Mouse (Mus musculus) testis, adult 2 months (tissue): Measurements from ENCODE around the gene Rpusd4. TPM values are rescaled to one million over a fixed set of nuclear protein-coding genes. Genes with fewer than 3 reads are reported as not detected.

ENCODE experiments used
- H3K27ac ChIP-seq: fragments of 200-500 bp; 2 replicates; pipeline ENCODE4 v1.5.1; 2012; ENCODE audit warnings: low read depth, low read length; ENCODE audit not compliant: control insufficient read depth, insufficient read depth
- H3K27me3 ChIP-seq: fragments of 200-500 bp; 2 replicates; pipeline ENCODE4 v1.6.1; 2012; ENCODE audit warnings: mild to moderate bottlenecking, low read length, moderate library complexity; ENCODE audit not compliant: control insufficient read depth, insufficient read depth
- H3K36me3 ChIP-seq: fragments of 200-500 bp; 2 replicates; pipeline ENCODE4 v1.6.1; 2012; ENCODE audit warnings: mild to moderate bottlenecking, low read length; ENCODE audit not compliant: control insufficient read depth, insufficient read depth
- H3K4me1 ChIP-seq: fragments of 200-500 bp; 2 replicates; pipeline ENCODE4 v1.6.1; 2012; ENCODE audit warnings: low read length; ENCODE audit not compliant: control insufficient read depth, insufficient read depth
- H3K4me3 ChIP-seq: fragments of 200-500 bp; 2 replicates; pipeline ENCODE4 v1.5.1; 2012; ENCODE audit warnings: low read depth, mild to moderate bottlenecking, low read length, moderate library complexity, mixed read lengths; ENCODE audit not compliant: control insufficient read depth
- CTCF ChIP-seq: fragments of 200-500 bp; IDR thresholded peaks from 2 replicates; pipeline ENCODE4 v1.5.1; 2012; ENCODE audit warnings: low read depth, mild to moderate bottlenecking, inconsistent platforms, low read length, moderate library complexity; ENCODE audit not compliant: control insufficient read depth, insufficient read depth, insufficient replicate concordance
- POLR2A ChIP-seq: fragments of 200-500 bp; IDR thresholded peaks from 2 replicates; pipeline ENCODE4 v1.6.1; 2012; ENCODE audit warnings: low read depth, mild to moderate bottlenecking, inconsistent platforms, low read length, moderate library complexity; ENCODE audit not compliant: control insufficient read depth
- polyA plus RNA-seq: library from polyadenylated mRNA; depleted of rRNA; stranded (reverse); fragments of >200 nt; gene quantifications from 2 replicates; pipeline ENCODE4 v1.2.3, GENCODE M21; 2012

Gene Rpusd4
- polyA plus RNA-seq, 1 experiment = 5.2 TPM

- Histone ChIP-seq H3K4me3 (no peak overlapping the region), H3K27me3 (no peaks in the 10 kb centered on the region), H3K36me3 (no peaks in the 10 kb centered on the region), H3K4me1 (no peaks in the 10 kb centered on the region), H3K27ac (no peak overlapping the region)
- no peak for TF ChIP-seq POLR2A
- TF ChIP-seq CTCF = no peak
These were observed 42.7 kb downstream of the Rpusd4 start for GRCm38 (mm10) chr9:35310377-35310776.

DNA sequence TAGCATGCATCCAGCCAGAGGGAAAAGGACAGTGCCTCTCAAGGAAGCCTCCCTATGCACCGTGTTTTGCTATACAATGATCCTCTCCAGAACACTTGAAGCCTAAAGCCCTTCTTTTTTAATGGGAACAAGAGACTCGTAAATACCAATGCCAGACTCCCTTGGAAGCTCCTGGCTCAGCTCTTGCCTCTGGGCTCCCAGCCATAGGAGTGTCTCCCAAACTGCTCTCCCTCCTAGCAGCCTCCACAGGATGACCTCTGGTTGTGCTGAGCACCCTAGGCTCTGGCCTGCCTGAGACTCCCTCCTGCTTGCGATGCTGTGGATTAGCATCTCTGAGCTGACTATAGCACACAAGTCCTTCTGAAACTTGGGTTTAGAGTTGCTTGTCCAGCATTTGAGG, 44.9 kb downstream of the Rpusd4 start:
- no peak overlapping the region for H3K27ac ChIP-seq
- TF ChIP-seq CTCF (no peak), POLR2A (no peak)
- H3K4me3 ChIP-seq = no peak overlapping the region
- H3K27me3 ChIP-seq = no peaks in the 10 kb centered on the region
- H3K36me3 ChIP-seq = no peaks in the 10 kb centered on the region
- no peaks in the 10 kb centered on the region for H3K4me1 ChIP-seq

GRCm38 (mm10) chr9:35313601-35314000, 45.9 kb downstream of the Rpusd4 start:
- no peak overlapping the region for H3K27ac ChIP-seq
- no peaks in the 10 kb centered on the region for H3K27me3 ChIP-seq
- TF ChIP-seq CTCF (no peak), POLR2A (no peak)
- H3K36me3 ChIP-seq = no peaks in the 10 kb centered on the region
- no peak overlapping the region for H3K4me3 ChIP-seq
- H3K4me1 ChIP-seq = no peaks in the 10 kb centered on the region

GRCm38 (mm10) chr9:35314254-35314653, 46.6 kb downstream of the Rpusd4 start:
- H3K27me3 ChIP-seq = no peaks in the 10 kb centered on the region

DNA sequence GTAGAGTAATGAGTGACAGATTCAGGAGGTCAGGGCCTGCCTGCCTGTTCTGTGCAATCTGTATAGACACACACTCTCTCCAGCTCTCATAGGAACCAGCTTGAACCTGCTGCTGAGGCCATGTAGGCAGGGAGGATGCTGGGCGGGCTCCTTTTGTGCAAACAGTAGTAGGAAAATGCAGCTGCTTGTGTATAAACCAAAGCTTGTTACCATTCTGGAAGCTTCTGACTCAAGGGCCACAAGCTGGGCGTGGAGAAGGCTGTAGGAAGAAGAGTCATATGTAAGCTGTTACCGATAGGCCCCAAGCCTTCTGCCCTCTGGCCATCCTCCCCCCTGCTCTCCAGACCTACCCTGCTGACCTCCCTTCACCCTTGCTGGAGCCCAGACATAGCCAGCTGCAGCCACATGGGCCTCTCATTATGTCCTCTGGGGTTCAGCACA, 49.1 kb downstream of the Rpusd4 start:
- Histone ChIP-seq H3K4me1 (no peaks in the 10 kb centered on the region), H3K4me3 (no peak overlapping the region), H3K27ac (no peak overlapping the region), H3K27me3 (no peaks in the 10 kb centered on the region), H3K36me3 (no peaks in the 10 kb centered on the region)
- TF ChIP-seq CTCF (no peak), POLR2A (no peak)

More at GRCm38 (mm10) chr9:35314254-35314653, 46.6 kb downstream of the Rpusd4 start:
- Histone ChIP-seq H3K4me1 (no peaks in the 10 kb centered on the region), H3K27ac (no peak overlapping the region), H3K4me3 (no peak overlapping the region), H3K36me3 (no peaks in the 10 kb centered on the region)
- no peak for TF ChIP-seq POLR2A
- no peak for TF ChIP-seq CTCF

GRCm38 (mm10) chr9:35317233-35317980, 49.7 kb downstream of the Rpusd4 start:
- Histone ChIP-seq H3K4me3 (no peak overlapping the region), H3K36me3 (no peaks in the 10 kb centered on the region), H3K4me1 (no peaks in the 10 kb centered on the region), H3K27me3 (no peaks in the 10 kb centered on the region), H3K27ac (no peak overlapping the region)
- TF ChIP-seq CTCF = no peak
- TF ChIP-seq POLR2A = no peak

DNA sequence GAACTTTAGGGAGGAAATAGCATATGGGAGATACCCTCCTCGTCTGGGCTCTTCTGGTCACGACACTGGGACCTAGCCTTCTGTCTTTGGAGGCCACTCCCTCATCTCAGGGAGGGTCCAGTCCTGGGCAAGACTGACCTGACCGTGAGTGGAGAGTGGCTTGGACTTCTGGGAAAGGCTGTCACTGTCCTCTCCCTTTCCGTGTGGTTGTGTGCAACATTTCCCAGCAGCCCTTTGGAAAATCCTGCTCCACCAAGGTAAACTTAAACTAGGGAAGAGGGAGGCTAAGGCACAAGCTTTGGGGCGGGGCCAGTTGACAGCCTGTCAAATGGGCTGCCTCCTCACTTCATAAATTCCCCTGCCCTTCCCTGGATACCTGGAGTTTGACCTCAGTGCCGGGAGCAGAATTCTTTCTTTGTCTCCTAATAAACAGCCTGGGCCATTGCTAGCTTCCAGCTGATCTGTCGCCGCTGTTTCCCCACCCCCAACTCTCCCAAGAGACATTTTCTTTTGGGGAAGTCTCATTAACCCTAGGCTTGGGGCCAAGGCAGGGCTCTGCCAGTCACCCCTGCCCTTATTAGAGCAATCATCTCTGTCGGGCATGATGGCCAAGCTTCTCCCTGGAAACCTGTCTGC, 51.0 kb downstream of the Rpusd4 start:
- TF ChIP-seq POLR2A (no peak), CTCF (no peak)
- H3K4me1 ChIP-seq = no peaks in the 10 kb centered on the region
- no peaks in the 10 kb centered on the region for H3K27me3 ChIP-seq
- no peak overlapping the region for H3K27ac ChIP-seq
- H3K4me3 ChIP-seq = no peak overlapping the region
- H3K36me3 ChIP-seq = no peaks in the 10 kb centered on the region
